Comparison of ENCODE assay signal across 17 mouse cellular contexts in the genomic region with DNA sequence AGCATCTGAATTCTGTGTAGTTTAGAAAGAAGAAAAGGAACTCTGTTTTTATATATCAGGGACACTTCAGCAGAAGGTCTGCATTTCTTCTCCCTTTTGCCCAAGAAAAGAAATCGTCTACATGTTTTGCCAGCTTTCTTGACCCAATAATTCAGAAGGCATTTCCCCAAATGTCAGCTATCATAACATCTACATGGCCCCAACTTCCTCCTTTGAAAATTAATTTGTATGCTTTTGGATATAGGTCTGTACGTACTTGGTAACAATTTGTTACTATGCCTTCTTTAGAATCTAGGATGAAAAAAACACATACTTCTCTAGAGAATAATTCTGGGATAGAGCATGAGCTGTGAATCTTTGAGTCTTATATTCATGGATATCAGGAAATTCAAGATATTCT. TPM values are rescaled to one million over a fixed set of nuclear protein-coding genes. Genes with fewer than 3 reads are reported as not detected.
"Had no signal": no experiment of that assay in that cellular context is flagged by ENCODE, and none has a peak within 500 bp of the region (broad histone marks: within the 10 kb centered on the region; RNA-seq: fewer than 3 reads in every experiment).

No protein-coding gene starts in this region.

- H3K36me3 ChIP-seq: neural tube, embryonic 13.5 days; neural tube, embryonic 15.5 days; stomach, embryonic 15.5 days had no signal

- H3K27me3 ChIP-seq: neural tube, embryonic 13.5 days; neural tube, embryonic 15.5 days; stomach, embryonic 15.5 days had no signal

- DNase-seq: right cerebral cortex, adult 18-20 months; right cerebral cortex, postnatal 14 days; right cerebral cortex, postnatal 25 days; right cerebral cortex, postnatal 4 days; spleen, adult 18-20 months; thymus, adult 18-20 months; thymus, adult 2 months; thymus, postnatal 14 days; thymus, postnatal 25 days; thymus, postnatal 36 days; thymus, postnatal 4 days had no signal

- H3K4me1 ChIP-seq: neural tube, embryonic 13.5 days; neural tube, embryonic 15.5 days; stomach, embryonic 15.5 days had no signal

- H3K4me3 ChIP-seq: neural tube, embryonic 13.5 days; neural tube, embryonic 15.5 days; stomach, embryonic 15.5 days had no signal

- H3K9me3 ChIP-seq: neural tube, embryonic 13.5 days; neural tube, embryonic 15.5 days; stomach, embryonic 15.5 days had no signal

- H3K9ac ChIP-seq: neural tube, embryonic 13.5 days; neural tube, embryonic 15.5 days; stomach, embryonic 15.5 days had no signal

- H3K27ac ChIP-seq: neural tube, embryonic 13.5 days; neural tube, embryonic 15.5 days; stomach, embryonic 15.5 days; stomach, postnatal 0 days had no signal

RNA-seq across cellular contexts. Expression of a gene that starts 34.0 kb away (rescaled TPM):
- total RNA-seq: neutrophil, adult 5-6 weeks had no signal
- polyA plus RNA-seq: small intestine, adult 2 months had no signal
